Mouse (Mus musculus): Measurements from ENCODE around the gene Sbk2. TPM values are rescaled to one million over a fixed set of nuclear protein-coding genes. Genes with fewer than 3 reads are reported as not detected.

Gene Sbk2
- polyA plus RNA-seq, 1 experiment from 2014 or later, result 0.56 TPM

DNA sequence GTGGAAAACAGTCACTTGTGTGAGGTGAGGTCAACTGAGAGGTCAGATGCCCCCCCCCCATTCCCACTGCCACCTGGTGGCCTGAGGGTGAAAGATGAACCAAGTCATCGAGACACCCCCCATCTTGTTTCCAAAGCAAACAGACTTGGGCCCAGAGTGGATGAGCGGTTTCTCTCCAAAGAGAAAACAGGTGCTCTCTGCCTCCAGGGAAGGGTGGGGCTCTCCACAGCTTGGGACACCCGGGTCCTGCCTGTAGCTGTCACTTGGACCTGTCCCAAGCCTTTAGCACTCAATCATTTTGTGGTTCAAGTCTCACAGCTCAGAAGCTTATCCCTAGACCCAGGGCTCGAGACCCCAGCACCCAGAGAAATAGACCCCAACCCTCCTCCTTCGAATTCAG lies 679 bp downstream of the Sbk2 start:
- H3K9ac ChIP-seq (ENCODE audit: low read depth, low read length), result no peak overlapping the region
- no peaks in the 10 kb centered on the region for H3K27me3 ChIP-seq (replicated peaks; ENCODE audit: control insufficient read depth, insufficient read depth, low read length)
- no peak overlapping the region for H3K4me2 ChIP-seq (ENCODE audit: low read depth, low read length)
- no peaks in the 10 kb centered on the region for H3K4me1 ChIP-seq (ENCODE audit: control insufficient read depth, insufficient read depth, low read length)
- H3K36me3 ChIP-seq (ENCODE audit: control insufficient read depth, insufficient read depth, low read length), result no peaks in the 10 kb centered on the region
- 72% methylated on average over 5 of the region's 5 CpGs for WGBS
- ATAC-seq, result 0 out of 2 replicates have a peak, but pooled peaks have one; percentile 24
- no peak overlapping the region for H3K4me3 ChIP-seq (ENCODE audit: low read length)
- H3K27ac ChIP-seq (ENCODE audit: low read length), result no peak overlapping the region
- no peaks in the 10 kb centered on the region for H3K9me3 ChIP-seq (ENCODE audit: control insufficient read depth, low read length)

DNA sequence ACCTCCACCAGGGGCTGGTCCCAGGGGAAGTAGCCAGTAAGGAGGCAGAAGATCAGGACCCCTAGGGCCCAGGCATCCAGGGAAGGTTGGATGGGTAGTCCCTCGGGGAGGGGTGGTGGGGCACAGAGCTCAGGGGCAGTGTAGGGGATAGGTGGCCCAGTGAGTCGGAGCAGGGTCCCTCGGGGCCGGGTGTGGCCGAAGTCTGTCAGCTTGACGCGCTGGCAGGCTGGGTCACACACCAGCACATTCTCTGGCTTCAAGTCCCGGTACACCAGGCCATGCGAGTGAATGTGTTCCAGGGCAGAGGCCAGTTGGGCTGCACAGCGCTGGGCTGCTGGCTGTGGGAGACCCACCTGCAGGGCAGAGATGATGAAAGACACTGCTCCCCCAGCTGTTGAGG lies 6.8 kb downstream of the Sbk2 start:
- H3K36me3 ChIP-seq (ENCODE audit: control insufficient read depth, insufficient read depth, low read length), result no peaks in the 10 kb centered on the region
- no peaks in the 10 kb centered on the region for H3K9me3 ChIP-seq (ENCODE audit: control insufficient read depth, low read length)
- no peaks in the 10 kb centered on the region for H3K4me1 ChIP-seq (ENCODE audit: control insufficient read depth, insufficient read depth, low read length)
- no peaks in the 10 kb centered on the region for H3K27me3 ChIP-seq (replicated peaks; ENCODE audit: control insufficient read depth, insufficient read depth, low read length)
- ATAC-seq, result no peak
- no peak overlapping the region for H3K27ac ChIP-seq (ENCODE audit: low read length)
- H3K4me3 ChIP-seq (ENCODE audit: low read length), result no peak overlapping the region
- H3K4me2 ChIP-seq (ENCODE audit: low read depth, low read length), result no peak overlapping the region
- WGBS, result 85% methylated on average over 10 of the region's 10 CpGs
- no peak overlapping the region; the same call in 1 of the 2 replicates for H3K9ac ChIP-seq (ENCODE audit: low read depth, low read length)

DNA sequence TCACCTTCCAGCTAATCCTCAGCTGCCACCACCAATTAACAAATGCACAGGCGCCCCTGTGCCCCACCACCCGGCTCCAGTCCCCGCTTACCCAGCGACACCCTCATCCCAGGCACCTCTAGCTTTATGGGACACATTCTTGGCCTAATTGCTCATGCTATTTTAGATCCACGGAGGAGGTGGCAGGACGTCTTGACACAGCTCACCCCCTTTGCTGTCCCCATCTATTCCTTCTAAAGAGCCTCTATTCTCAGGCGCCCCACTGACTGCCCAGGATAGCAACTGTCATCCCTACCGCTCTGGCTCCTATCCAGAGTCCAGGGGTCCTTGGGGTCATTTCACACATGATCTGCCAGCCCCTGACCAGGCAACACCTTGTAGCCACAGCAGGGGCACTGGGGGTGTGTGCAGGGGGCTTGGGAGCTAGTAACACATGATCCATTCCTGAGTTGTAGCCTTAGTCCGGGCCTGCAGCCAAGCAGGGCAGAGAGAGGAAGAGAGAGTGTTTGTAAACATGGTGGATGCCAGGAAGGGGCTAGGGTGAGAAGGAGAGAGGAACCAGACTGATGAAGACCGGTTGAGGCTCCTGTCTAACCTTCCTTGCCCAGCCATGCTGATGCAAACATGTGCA lies 10.3 kb downstream of the Sbk2 start:
- Histone ChIP-seq H3K36me3 (ENCODE audit: control insufficient read depth, insufficient read depth, low read length) (no peaks in the 10 kb centered on the region), H3K4me3 (ENCODE audit: low read length) (no peak overlapping the region), H3K9me3 (ENCODE audit: control insufficient read depth, low read length) (no peaks in the 10 kb centered on the region), H3K4me1 (ENCODE audit: control insufficient read depth, insufficient read depth, low read length) (no peaks in the 10 kb centered on the region), H3K27me3 (replicated peaks; ENCODE audit: control insufficient read depth, insufficient read depth, low read length) (no peaks in the 10 kb centered on the region), H3K4me2 (ENCODE audit: low read depth, low read length) (no peak overlapping the region), H3K9ac (ENCODE audit: low read depth, low read length) (no peak overlapping the region), H3K27ac (ENCODE audit: low read length) (no peak overlapping the region)
- ATAC-seq, result no peak
- 25% methylated on average over 10 of the region's 10 CpGs for WGBS

GRCm38 (mm10) chr7:4950561-4951342 lies 13.5 kb downstream of the Sbk2 start:
- Histone ChIP-seq H3K4me2 (ENCODE audit: low read depth, low read length) (no peak overlapping the region), H3K4me1 (ENCODE audit: control insufficient read depth, insufficient read depth, low read length) (no peaks in the 10 kb centered on the region), H3K9me3 (ENCODE audit: control insufficient read depth, low read length) (no peaks in the 10 kb centered on the region), H3K27ac (ENCODE audit: low read length) (peak overlapping the region; percentile 5; the same call in 1 of the 2 replicates), H3K9ac (ENCODE audit: low read depth, low read length) (no peak overlapping the region), H3K4me3 (ENCODE audit: low read length) (no peak overlapping the region), H3K36me3 (ENCODE audit: control insufficient read depth, insufficient read depth, low read length) (no peaks in the 10 kb centered on the region), H3K27me3 (replicated peaks; ENCODE audit: control insufficient read depth, insufficient read depth, low read length) (no peaks in the 10 kb centered on the region)
- WGBS, result 82% methylated on average over 19 of the region's 19 CpGs
- ATAC-seq, result peak; percentile 85

DNA sequence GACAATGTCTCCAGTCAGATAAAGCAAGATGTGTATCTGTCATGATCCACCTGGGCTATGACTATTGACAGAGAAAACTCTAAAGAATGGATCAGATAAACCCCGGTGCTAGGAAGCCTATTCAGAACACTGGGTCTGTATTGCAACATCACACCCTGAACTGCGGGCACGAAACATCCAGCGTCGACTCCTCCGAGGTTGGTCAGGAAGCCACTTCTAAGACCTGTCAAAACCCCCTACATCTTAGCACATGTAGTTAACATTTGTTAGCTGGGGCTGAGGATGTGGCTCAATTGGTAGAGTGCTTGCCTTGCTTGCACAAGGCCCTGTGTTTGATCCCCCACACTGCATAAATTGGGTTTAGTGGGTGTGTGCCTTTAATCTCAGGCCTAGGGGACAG lies 15.8 kb downstream of the Sbk2 start:
- Histone ChIP-seq H3K9ac (ENCODE audit: low read depth, low read length) (no peak overlapping the region), H3K4me1 (ENCODE audit: control insufficient read depth, insufficient read depth, low read length) (no peaks in the 10 kb centered on the region), H3K27me3 (replicated peaks; ENCODE audit: control insufficient read depth, insufficient read depth, low read length) (no peaks in the 10 kb centered on the region), H3K4me2 (ENCODE audit: low read depth, low read length) (no peak overlapping the region), H3K4me3 (ENCODE audit: low read length) (no peak overlapping the region), H3K9me3 (ENCODE audit: control insufficient read depth, low read length) (no peaks in the 10 kb centered on the region), H3K27ac (ENCODE audit: low read length) (no peak overlapping the region), H3K36me3 (ENCODE audit: control insufficient read depth, insufficient read depth, low read length) (no peaks in the 10 kb centered on the region)
- ATAC-seq, result no peak
- 52% methylated on average over 6 of the region's 6 CpGs for WGBS

GRCm38 (mm10) chr7:4947855-4948254 lies 16.4 kb downstream of the Sbk2 start:
- Histone ChIP-seq H3K4me1 (ENCODE audit: control insufficient read depth, insufficient read depth, low read length) (no peaks in the 10 kb centered on the region), H3K27me3 (replicated peaks; ENCODE audit: control insufficient read depth, insufficient read depth, low read length) (no peaks in the 10 kb centered on the region), H3K9ac (ENCODE audit: low read depth, low read length) (peak overlapping the region; percentile 17; the same call in 1 of the 2 replicates), H3K36me3 (ENCODE audit: control insufficient read depth, insufficient read depth, low read length) (no peaks in the 10 kb centered on the region), H3K4me3 (ENCODE audit: low read length) (no peak overlapping the region), H3K9me3 (ENCODE audit: control insufficient read depth, low read length) (no peaks in the 10 kb centered on the region), H3K4me2 (ENCODE audit: low read depth, low read length) (no peak overlapping the region), H3K27ac (ENCODE audit: low read length) (no peak overlapping the region)
- ATAC-seq, result no peak
- 40% methylated on average over 2 of the region's 2 CpGs for WGBS

- H3K9me3 ChIP-seq (ENCODE audit: control insufficient read depth, low read length), result no peaks in the 10 kb centered on the region
- no peaks in the 10 kb centered on the region for H3K4me1 ChIP-seq (ENCODE audit: control insufficient read depth, insufficient read depth, low read length)
- peak overlapping the region; percentile 42 for H3K4me3 ChIP-seq (ENCODE audit: low read length)
- no peak overlapping the region for H3K27ac ChIP-seq (ENCODE audit: low read length)
- peak overlapping the region; percentile 44; the same call in 1 of the 2 replicates for H3K9ac ChIP-seq (ENCODE audit: low read depth, low read length)
- WGBS, result 13% methylated on average over 15 of the region's 15 CpGs
- no peaks in the 10 kb centered on the region for H3K36me3 ChIP-seq (ENCODE audit: control insufficient read depth, insufficient read depth, low read length)
- peak; percentile 90 for ATAC-seq
- peak overlapping the region; percentile 54 for H3K4me2 ChIP-seq (ENCODE audit: low read depth, low read length)
- H3K27me3 ChIP-seq (replicated peaks; ENCODE audit: control insufficient read depth, insufficient read depth, low read length), result no peaks in the 10 kb centered on the region
Observed at GRCm38 (mm10) chr7:4943223-4943815, 20.9 kb downstream of the Sbk2 start.

DNA sequence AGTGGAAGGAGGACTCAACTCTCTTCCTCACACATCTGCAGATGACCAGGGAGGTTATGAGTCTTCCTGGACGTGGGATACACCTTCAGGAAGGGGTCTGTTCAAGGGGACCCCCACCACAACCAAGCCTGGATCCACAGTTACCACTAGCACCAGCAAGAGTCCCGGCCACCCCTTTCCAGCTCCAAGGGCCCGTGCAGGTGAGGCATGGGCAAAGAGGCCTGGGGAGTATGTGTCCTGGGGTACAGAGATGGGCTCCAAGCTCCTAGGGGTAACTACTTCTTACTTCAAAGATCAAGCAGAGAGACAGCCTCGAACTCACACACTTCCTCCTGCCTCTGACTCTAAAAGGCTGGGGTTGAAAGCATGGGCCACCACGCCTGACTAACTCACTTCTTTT lies 21.5 kb downstream of the Sbk2 start:
- peak; percentile 8; the same call in 1 of the 2 replicates for ATAC-seq

DNA sequence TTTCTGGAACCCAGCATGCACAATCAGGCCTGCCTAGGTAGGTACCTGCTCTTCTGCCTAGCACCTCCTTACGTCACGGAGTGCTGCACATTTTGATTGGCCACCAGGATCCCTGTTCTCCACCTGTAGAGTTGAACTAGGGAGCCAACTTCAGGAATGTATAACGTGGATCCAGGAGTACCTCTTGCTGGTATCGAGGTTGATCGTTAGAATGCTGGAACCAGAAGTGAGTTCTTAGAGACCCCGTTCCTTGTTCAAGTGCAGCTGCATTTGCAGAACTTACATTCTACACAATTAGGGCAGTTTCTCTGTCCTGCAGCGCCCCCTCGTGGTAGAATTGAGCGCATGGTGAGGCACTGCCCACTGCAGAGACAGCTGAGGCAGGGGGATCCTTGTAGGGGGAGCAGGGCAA lies 24.1 kb downstream of the Sbk2 start:
- H3K4me3 ChIP-seq (ENCODE audit: low read length), result no peak overlapping the region
- ATAC-seq, result peak; percentile 78
- H3K4me1 ChIP-seq (ENCODE audit: control insufficient read depth, insufficient read depth, low read length), result no peaks in the 10 kb centered on the region
- no peak overlapping the region for H3K9ac ChIP-seq (ENCODE audit: low read depth, low read length)
- H3K27me3 ChIP-seq (replicated peaks; ENCODE audit: control insufficient read depth, insufficient read depth, low read length), result no peaks in the 10 kb centered on the region
- H3K9me3 ChIP-seq (ENCODE audit: control insufficient read depth, low read length), result no peaks in the 10 kb centered on the region
- 17% methylated on average over 9 of the region's 9 CpGs for WGBS
- no peak overlapping the region for H3K27ac ChIP-seq (ENCODE audit: low read length)
- H3K36me3 ChIP-seq (ENCODE audit: control insufficient read depth, insufficient read depth, low read length), result no peaks in the 10 kb centered on the region
- H3K4me2 ChIP-seq (ENCODE audit: low read depth, low read length), result no peak overlapping the region

More for the DNA sequence above, 21.5 kb downstream of the Sbk2 start:
- H3K4me3 ChIP-seq (ENCODE audit: low read length), result no peak overlapping the region
- no peaks in the 10 kb centered on the region for H3K36me3 ChIP-seq (ENCODE audit: control insufficient read depth, insufficient read depth, low read length)
- no peak overlapping the region for H3K27ac ChIP-seq (ENCODE audit: low read length)
- H3K4me2 ChIP-seq (ENCODE audit: low read depth, low read length), result no peak overlapping the region
- no peaks in the 10 kb centered on the region for H3K4me1 ChIP-seq (ENCODE audit: control insufficient read depth, insufficient read depth, low read length)
- no peak overlapping the region for H3K9ac ChIP-seq (ENCODE audit: low read depth, low read length)
- no peaks in the 10 kb centered on the region for H3K27me3 ChIP-seq (replicated peaks; ENCODE audit: control insufficient read depth, insufficient read depth, low read length)
- no peaks in the 10 kb centered on the region for H3K9me3 ChIP-seq (ENCODE audit: control insufficient read depth, low read length)
- 52% methylated on average over 5 of the region's 5 CpGs for WGBS

Measured in intestine, embryonic 16.5 days (tissue).